Mouse (Mus musculus) G1E-ER4 (cell line): Measurements from ENCODE around the gene Hist1h4i. TPM values are rescaled to one million over a fixed set of nuclear protein-coding genes. Genes with fewer than 3 reads are reported as not detected.
"Not testable (repeated sequence)": the region's sequence is repeated elsewhere in the genome, so short reads cannot be mapped to it uniquely, and the experiment has no call there.

Source experiments
- GATA1 ChIP-seq: IDR thresholded peaks from one replicate; pipeline ENCODE4 v1.8.0; 2012; ENCODE audit warnings: low read length, inconsistent platforms
- polyA plus RNA-seq: library from polyadenylated mRNA; stranded (reverse); fragments of >175 nt; gene quantifications from 2 replicates; pipeline ENCODE4 v1.2.3, GENCODE M21; 2012

Gene Hist1h4i
- polyA plus RNA-seq, 1 experiment, result 14.4 TPM

GRCm38 (mm10) chr13:22041651-22042567 lies 747 bp upstream of the Hist1h4i start:
- TF ChIP-seq GATA1, result no peak

- no peak for TF ChIP-seq GATA1
Measured at GRCm38 (mm10) chr13:22040464-22041141, 559 bp downstream of the Hist1h4i start.

- TF ChIP-seq GATA1, result no peak
Measured at GRCm38 (mm10) chr13:22039951-22040463, 1.2 kb downstream of the Hist1h4i start.

GRCm38 (mm10) chr13:22039364-22039763 lies 1.8 kb downstream of the Hist1h4i start:
- TF ChIP-seq GATA1, result no peak

- TF ChIP-seq GATA1, result no peak
Measured at GRCm38 (mm10) chr13:22037415-22037814, 3.7 kb downstream of the Hist1h4i start.

- TF ChIP-seq GATA1, result no peak
Measured at GRCm38 (mm10) chr13:22036986-22037385, 4.2 kb downstream of the Hist1h4i start.

- TF ChIP-seq GATA1, result no peak
Measured at GRCm38 (mm10) chr13:22036149-22036956, 4.8 kb downstream of the Hist1h4i start.

DNA sequence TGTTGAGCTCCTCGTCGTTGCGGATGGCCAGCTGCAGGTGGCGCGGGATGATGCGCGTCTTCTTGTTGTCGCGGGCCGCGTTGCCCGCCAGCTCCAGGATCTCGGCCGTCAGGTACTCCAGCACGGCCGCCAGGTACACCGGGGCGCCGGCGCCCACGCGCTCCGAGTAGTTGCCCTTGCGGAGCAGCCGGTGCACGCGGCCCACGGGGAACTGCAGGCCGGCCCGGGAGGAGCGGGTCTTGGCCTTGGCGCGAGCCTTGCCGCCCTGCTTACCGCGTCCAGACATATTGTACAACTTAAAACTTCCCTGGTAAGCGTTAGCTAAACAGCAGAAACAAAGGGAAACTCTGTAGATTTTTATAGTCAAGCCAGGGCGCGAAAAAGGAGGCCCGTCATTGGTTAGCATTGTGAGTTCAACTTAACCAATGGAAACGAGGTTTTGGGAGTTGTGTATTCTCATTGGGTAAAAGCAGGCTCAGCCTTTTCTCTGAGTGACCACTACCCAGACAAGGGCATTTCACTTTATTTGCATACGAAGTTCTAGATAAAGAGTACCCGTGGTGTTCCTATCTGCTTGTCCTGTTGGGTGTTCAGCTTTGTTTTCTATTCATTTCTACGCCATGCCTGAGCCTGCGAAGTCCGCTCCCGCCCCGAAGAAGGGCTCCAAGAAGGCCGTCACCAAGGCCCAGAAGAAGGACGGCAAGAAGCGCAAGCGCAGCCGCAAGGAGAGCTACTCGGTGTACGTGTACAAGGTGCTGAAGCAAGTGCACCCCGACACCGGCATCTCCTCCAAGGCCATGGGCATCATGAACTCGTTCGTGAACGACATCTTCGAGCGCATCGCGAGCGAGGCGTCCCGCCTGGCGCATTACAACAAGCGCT lies 5.7 kb downstream of the Hist1h4i start, which contains the start of the genes Hist1h2ah and Hist1h2bk:
Gene Hist1h2ah (minus strand): TSS at position 302 of the 882 bp plus-strand sequence.
Gene Hist1h2bk (plus strand): TSS at position 604 of the 882 bp plus-strand sequence.
- TF ChIP-seq GATA1, result not testable (repeated sequence)

- no peak for TF ChIP-seq GATA1
Measured at GRCm38 (mm10) chr13:22034443-22035266, 6.5 kb downstream of the Hist1h4i start.

- no peak for TF ChIP-seq GATA1
Measured at GRCm38 (mm10) chr13:22033741-22034442, 7.3 kb downstream of the Hist1h4i start.

DNA sequence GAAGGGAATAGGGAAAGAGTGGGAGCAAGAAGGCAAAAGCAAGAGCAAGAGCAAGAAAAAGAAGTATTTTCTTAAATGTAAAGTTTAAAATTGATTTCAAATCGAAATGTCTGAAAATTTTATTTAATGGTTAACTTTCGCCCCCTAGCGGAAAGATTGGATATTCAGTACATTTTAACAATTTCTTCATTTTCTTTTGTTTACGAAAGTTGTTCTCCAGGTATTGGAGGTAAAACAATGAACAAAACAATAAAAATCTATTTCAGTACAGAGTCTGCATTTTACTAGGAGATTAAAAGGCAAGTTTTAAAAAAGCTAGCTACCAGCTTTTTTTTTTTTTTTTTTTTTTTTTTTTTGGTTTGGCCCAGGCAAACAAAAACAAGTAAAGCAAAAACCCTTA lies 10.7 kb downstream of the Hist1h4i start:
- TF ChIP-seq GATA1, result no peak

DNA sequence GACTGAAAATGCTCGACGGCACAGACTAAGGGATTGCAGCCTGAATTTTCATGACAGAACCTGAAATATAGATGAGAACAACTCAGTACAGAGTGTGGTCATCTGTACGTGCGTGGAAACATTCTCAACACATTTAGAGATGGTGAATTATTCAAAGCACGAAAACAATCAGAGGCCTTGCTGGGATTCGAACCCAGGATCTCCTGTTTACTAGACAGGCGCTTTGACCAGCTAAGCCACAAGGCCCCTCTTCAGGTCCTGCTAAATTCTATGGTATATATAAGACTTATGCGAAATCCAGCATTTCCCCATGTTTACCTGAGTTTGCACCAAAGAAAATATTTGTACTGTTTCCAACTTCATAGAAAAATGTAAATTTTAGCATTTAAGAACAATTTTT lies 11.2 kb downstream of the Hist1h4i start:
- no peak for TF ChIP-seq GATA1

- no peak for TF ChIP-seq GATA1
Measured at GRCm38 (mm10) chr13:22028673-22029460, 12.3 kb downstream of the Hist1h4i start.
